Mouse (Mus musculus) ovary, adult 18-20 months (tissue): ENCODE measurements at regions not wholly inside any gene's neighbourhood (a gene's known extent, or its start where the extent isn't known, plus 50 kb on each side); places are given as distances from the start of the nearest gene placed in this dataset.

Experiments
- DNase-seq: peaks from one replicate; pipeline ENCODE4 v3.0.0; 2022; ENCODE audit warnings: low spot score, mixed read lengths

GRCm38 (mm10) chr17:84074000-84074782 lies 113.6 kb downstream of the Zfp36l2 start:
- no peak for DNase-seq

- peak; percentile 40 for DNase-seq
Measured at GRCm38 (mm10) chr17:84072426-84073030, 115.2 kb downstream of the Zfp36l2 start.

- DNase-seq: no peak
Measured at GRCm38 (mm10) chr17:84071855-84072254, 115.9 kb downstream of the Zfp36l2 start.

- DNase-seq: no peak
Measured at GRCm38 (mm10) chr17:84070596-84070995, 117.2 kb downstream of the Zfp36l2 start.

GRCm38 (mm10) chr17:84067102-84067501 lies 120.6 kb downstream of the Zfp36l2 start:
- no peak for DNase-seq

GRCm38 (mm10) chr17:84063791-84064190 lies 124.0 kb downstream of the Zfp36l2 start:
- no peak for DNase-seq

- no peak for DNase-seq
Measured at GRCm38 (mm10) chr17:84061621-84062020, 126.1 kb downstream of the Zfp36l2 start.

- no peak for DNase-seq
Measured at GRCm38 (mm10) chr17:84056469-84056868, 131.3 kb downstream of the Zfp36l2 start.

GRCm38 (mm10) chr17:84052437-84052836 lies 135.3 kb downstream of the Zfp36l2 start:
- no peak for DNase-seq

GRCm38 (mm10) chr17:84051212-84051611 lies 136.5 kb downstream of the Zfp36l2 start:
- DNase-seq: no peak

- DNase-seq: no peak
Measured at GRCm38 (mm10) chr17:84048533-84048932, 139.2 kb downstream of the Zfp36l2 start.

GRCm38 (mm10) chr17:84047520-84047919 lies 140.2 kb downstream of the Zfp36l2 start:
- no peak for DNase-seq

- no peak for DNase-seq
Measured at GRCm38 (mm10) chr17:84045812-84046211, 141.9 kb downstream of the Zfp36l2 start.

GRCm38 (mm10) chr17:84044472-84044936 lies 143.2 kb downstream of the Zfp36l2 start:
- peak; percentile 62 for DNase-seq

- no peak for DNase-seq
Measured at GRCm38 (mm10) chr17:84043102-84043501, 144.6 kb downstream of the Zfp36l2 start.

GRCm38 (mm10) chr17:84039444-84039843 lies 148.3 kb downstream of the Zfp36l2 start:
- DNase-seq: no peak

- peak; percentile 62 for DNase-seq
Measured at GRCm38 (mm10) chr17:84037580-84038304, 150.0 kb downstream of the Zfp36l2 start.

- no peak for DNase-seq
Measured at GRCm38 (mm10) chr17:84036056-84036455, 151.7 kb downstream of the Zfp36l2 start.

GRCm38 (mm10) chr17:84034801-84035200 lies 152.9 kb downstream of the Zfp36l2 start:
- no peak for DNase-seq

- DNase-seq: no peak
Measured at GRCm38 (mm10) chr17:84032441-84032840, 155.3 kb downstream of the Zfp36l2 start.

GRCm38 (mm10) chr17:84031833-84032232 lies 155.9 kb downstream of the Zfp36l2 start:
- DNase-seq: no peak

- no peak for DNase-seq
Measured at GRCm38 (mm10) chr17:84031381-84031780, 156.4 kb downstream of the Zfp36l2 start.

- DNase-seq: no peak
Measured at GRCm38 (mm10) chr17:84030699-84031098, 157.0 kb downstream of the Zfp36l2 start.
